Comparison of ENCODE assay signal across 8 mouse cellular contexts in the genomic region with DNA sequence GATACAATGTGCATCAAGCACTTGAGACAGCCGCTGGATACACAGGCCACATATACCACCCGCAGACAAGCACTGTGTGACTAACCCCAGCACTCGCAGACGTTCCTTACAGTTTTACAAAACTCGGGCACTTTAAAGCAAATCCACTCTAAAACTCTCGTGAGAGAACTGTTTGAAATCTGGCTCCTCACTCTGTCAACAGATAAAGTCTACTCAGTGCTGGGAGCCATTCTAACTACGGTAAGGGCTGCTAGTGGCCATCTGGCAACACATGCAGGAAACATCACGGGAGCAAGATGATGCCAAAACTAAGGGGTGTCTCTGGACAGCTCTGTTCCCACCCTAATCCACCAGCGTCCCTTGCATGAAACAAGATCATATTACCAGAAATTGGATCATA. TPM values are rescaled to one million over a fixed set of nuclear protein-coding genes. Genes with fewer than 3 reads are reported as not detected.
DNase-seq lines count a peak whose midpoint lies in the region; ATAC-seq and TF ChIP-seq lines count a peak whose summit lies in the region.

No protein-coding gene starts in this region.

- peak overlapping the region; percentile 44 for H3K4me3 ChIP-seq in ES-Bruce4 (ENCODE audit: low read depth, low read length)
- H3K4me3 ChIP-seq in forebrain, embryonic 14.5 days (ENCODE audit: low read depth, low read length) = peak overlapping the region; percentile 95
- peak overlapping the region; percentile 88 for H3K4me3 ChIP-seq in liver, embryonic 11.5 days (ENCODE audit: low read depth, low read length)
- H3K4me3 ChIP-seq in stomach, postnatal 0 days (ENCODE audit: low read depth, low read length) = peak overlapping the region; percentile 99

- H3K27me3 ChIP-seq in ES-Bruce4 (ENCODE audit: control insufficient read depth, insufficient read depth, low read length, poor library complexity, severe bottlenecking) = no peaks in the 10 kb centered on the region
- no peaks in the 10 kb centered on the region for H3K27me3 ChIP-seq in forebrain, embryonic 14.5 days (replicated peaks; ENCODE audit: control insufficient read depth, insufficient read depth, low read length)
- H3K27me3 ChIP-seq in liver, embryonic 11.5 days (replicated peaks; ENCODE audit: control insufficient read depth, insufficient read depth, low read length) = no peaks in the 10 kb centered on the region
- no peaks in the 10 kb centered on the region for H3K27me3 ChIP-seq in stomach, postnatal 0 days (ENCODE audit: control insufficient read depth, insufficient read depth, low read length)

- no peaks in the 10 kb centered on the region for H3K4me1 ChIP-seq in ES-Bruce4 (ENCODE audit: control insufficient read depth, insufficient read depth, low read length)
- H3K4me1 ChIP-seq in forebrain, embryonic 14.5 days (ENCODE audit: control insufficient read depth, insufficient read depth, low read length) = peaks cover 20% of the 10 kb centered on the region
- H3K4me1 ChIP-seq in liver, embryonic 11.5 days (replicated peaks; ENCODE audit: control insufficient read depth, insufficient read depth, low read length) = peaks cover 14% of the 10 kb centered on the region
- peaks cover 3% of the 10 kb centered on the region; the same call in 1 of the 2 replicates for H3K4me1 ChIP-seq in stomach, postnatal 0 days (replicated peaks; ENCODE audit: control insufficient read depth, insufficient read depth)

- no peak for TF ChIP-seq POLR2A in ES-Bruce4 (IDR thresholded peaks at IDR 0.05; ENCODE audit: insufficient read depth, low read length)

- DNase-seq in heart, adult 11 months = peak; percentile 89
- DNase-seq in heart, adult 9 months (ENCODE audit: low spot score in 2 of 2) = no peak
- DNase-seq in forebrain, embryonic 14.5 days (ENCODE audit: low spot score) = peak; percentile 11
- no peak for DNase-seq in liver, embryonic 11.5 days (ENCODE audit: low spot score)
- no peak for DNase-seq in stomach, postnatal 0 days (ENCODE audit: low spot score)
- no peak for DNase-seq in right cerebral cortex, postnatal 14 days

- no peak overlapping the region for H3K27ac ChIP-seq in ES-Bruce4 (ENCODE audit: insufficient read depth, low read length)
- H3K27ac ChIP-seq in forebrain, embryonic 14.5 days (ENCODE audit: low read depth, low read length) = no peak overlapping the region
- H3K27ac ChIP-seq in liver, embryonic 11.5 days (ENCODE audit: low read depth, low read length) = no peak overlapping the region
- H3K27ac ChIP-seq in stomach, postnatal 0 days (replicated peaks) = peak overlapping the region; percentile 56

- H3K9ac ChIP-seq in ES-Bruce4 (ENCODE audit: low read depth, poor library complexity, severe bottlenecking) = peak overlapping the region; percentile 33; the same call in 1 of the 2 replicates
- H3K9ac ChIP-seq in forebrain, embryonic 14.5 days (ENCODE audit: low read length) = peak overlapping the region; percentile 97
- peak overlapping the region; percentile 97 for H3K9ac ChIP-seq in liver, embryonic 11.5 days (ENCODE audit: low read depth, low read length)
- peak overlapping the region; percentile 99 for H3K9ac ChIP-seq in stomach, postnatal 0 days (ENCODE audit: low read length)

- no peaks in the 10 kb centered on the region for H3K36me3 ChIP-seq in ES-Bruce4 (ENCODE audit: control insufficient read depth, insufficient read depth, low read length, poor library complexity, severe bottlenecking)
- H3K36me3 ChIP-seq in forebrain, embryonic 14.5 days (ENCODE audit: control insufficient read depth, insufficient read depth, low read length) = no peaks in the 10 kb centered on the region
- H3K36me3 ChIP-seq in liver, embryonic 11.5 days (ENCODE audit: control insufficient read depth, insufficient read depth, low read length) = no peaks in the 10 kb centered on the region
- no peaks in the 10 kb centered on the region for H3K36me3 ChIP-seq in stomach, postnatal 0 days (ENCODE audit: control insufficient read depth, insufficient read depth, low read length)

- TF ChIP-seq CTCF in ES-Bruce4 (IDR thresholded peaks at IDR 0.05; ENCODE audit: low read depth, low read length) = no peak
- no peak for TF ChIP-seq CTCF in stomach, postnatal 0 days (IDR thresholded peaks at IDR 0.05; ENCODE audit: low read depth)

- 66% methylated on average over 9 of the region's 9 CpGs for WGBS in forebrain, embryonic 14.5 days
- WGBS in liver, embryonic 11.5 days = 38% methylated on average over 9 of the region's 9 CpGs
- WGBS in stomach, postnatal 0 days = 19% methylated on average over 9 of the region's 9 CpGs

- no peak for TF ChIP-seq EP300 in ES-Bruce4 (IDR thresholded peaks at IDR 0.05; ENCODE audit: insufficient read depth, low read depth, low read length)
- no peak for TF ChIP-seq EP300 in stomach, postnatal 0 days (optimal IDR thresholded peaks at IDR 0.05)

- ATAC-seq in forebrain, embryonic 14.5 days = no peak
- ATAC-seq in liver, embryonic 11.5 days (replicated peaks; ENCODE audit: low FRiP score) = no peak
- ATAC-seq in stomach, postnatal 0 days (ENCODE audit: low FRiP score, low TSS enrichment) = no peak
- ATAC-seq in erythroid progenitor cell, adult 5-6 weeks (replicated peaks; ENCODE audit: low FRiP score, poor library complexity, severe bottlenecking) = no peak

- no peaks in the 10 kb centered on the region for H3K9me3 ChIP-seq in ES-Bruce4 (replicated peaks; ENCODE audit: control insufficient read depth, insufficient read depth, low read length, poor library complexity, severe bottlenecking)
- no peaks in the 10 kb centered on the region for H3K9me3 ChIP-seq in forebrain, embryonic 14.5 days (replicated peaks; ENCODE audit: control insufficient read depth, low read length)
- H3K9me3 ChIP-seq in liver, embryonic 11.5 days (ENCODE audit: control insufficient read depth, low read length) = no peaks in the 10 kb centered on the region
- H3K9me3 ChIP-seq in stomach, postnatal 0 days (ENCODE audit: control insufficient read depth, low read length) = no peaks in the 10 kb centered on the region

- H3K4me2 ChIP-seq in forebrain, embryonic 14.5 days (ENCODE audit: low read length) = peak overlapping the region; percentile 85
- peak overlapping the region; percentile 92 for H3K4me2 ChIP-seq in liver, embryonic 11.5 days
- peak overlapping the region; percentile 65 for H3K4me2 ChIP-seq in stomach, postnatal 0 days (replicated peaks; ENCODE audit: low read depth)

RNA-seq across cellular contexts. Expression of a gene that starts 1.2 kb away (rescaled TPM):
- 133 TPM in 2 replicates for polyA plus RNA-seq in ES-Bruce4 (2011; ENCODE audit: insufficient read depth, insufficient read length, low read depth, missing spikeins)
- 29.6 and 41.5 TPM in 2 replicates for polyA plus RNA-seq in forebrain, embryonic 14.5 days (2014; fragmentation: Nextera tagmentation; extraction: Ambion mirVana)
- 66.4 and 79.6 TPM in 2 replicates for polyA plus RNA-seq in liver, embryonic 11.5 days (2014; fragmentation: Nextera tagmentation; extraction: Ambion mirVana)
- 69.4 and 70.8 TPM in 2 replicates for polyA plus RNA-seq in stomach, postnatal 0 days (2015; fragmentation: Nextera tagmentation; extraction: Ambion mirVana)
- total RNA-seq in erythroid progenitor cell, adult 5-6 weeks (2015; ENCODE audit: low replicate concordance) = 80.4 and 109 TPM in 2 replicates
- 68.8 and 102 TPM in 2 replicates for total RNA-seq in erythroid progenitor cell, adult 5-6 weeks (2017; ENCODE audit: low replicate concordance)

RNA-seq across cellular contexts. Expression of a gene that starts 34.4 kb away (rescaled TPM):
- polyA plus RNA-seq in ES-Bruce4 (2011; ENCODE audit: insufficient read depth, insufficient read length, low read depth, missing spikeins) = 70.3 and 71.5 TPM in 2 replicates
- 86.2 and 124 TPM in 2 replicates for polyA plus RNA-seq in forebrain, embryonic 14.5 days (2014; fragmentation: Nextera tagmentation; extraction: Ambion mirVana)
- 30.5 and 31.2 TPM in 2 replicates for polyA plus RNA-seq in liver, embryonic 11.5 days (2014; fragmentation: Nextera tagmentation; extraction: Ambion mirVana)
- polyA plus RNA-seq in stomach, postnatal 0 days (2015; fragmentation: Nextera tagmentation; extraction: Ambion mirVana) = 8.4 and 8.6 TPM in 2 replicates
- total RNA-seq in erythroid progenitor cell, adult 5-6 weeks (2015; ENCODE audit: low replicate concordance) = 24.1 and 25.6 TPM in 2 replicates
- 31.3 and 36.2 TPM in 2 replicates for total RNA-seq in erythroid progenitor cell, adult 5-6 weeks (2017; ENCODE audit: low replicate concordance)

Comparison
In these comparisons a context has a peak if more than half of its experiments do, and no peak if none do; other contexts are left out.
1. DNase-seq: peak in heart, adult 11 months (single experiment) and forebrain, embryonic 14.5 days (single experiment); none in heart, adult 9 months (0 of 2), liver, embryonic 11.5 days (single experiment), stomach, postnatal 0 days (single experiment) and right cerebral cortex, postnatal 14 days (single experiment).
2. H3K4me3 ChIP-seq: peak in every context shown above with its lines; median percentile 99 in stomach, postnatal 0 days; 95 in forebrain, embryonic 14.5 days; 88 in liver, embryonic 11.5 days; 44 in ES-Bruce4.
3. H3K9ac ChIP-seq: peak in every context shown above with its lines; median percentile 99 in stomach, postnatal 0 days; 97 in forebrain, embryonic 14.5 days; 97 in liver, embryonic 11.5 days; 33 in ES-Bruce4.
4. Peak in every context shown above with its lines, with median percentiles within 50 percentile points of each other: H3K4me2 ChIP-seq.